Mouse (Mus musculus) heart, embryonic 11.5 days (tissue): ENCODE results near the gene Trim66. TPM values are rescaled to one million over a fixed set of nuclear protein-coding genes. Genes with fewer than 3 reads are reported as not detected.

ENCODE experiments used
- ATAC-seq: fragments of 200-750 bp; cut with Nextera tagmentation; replicated peaks from 2 replicates; pipeline ENCODE4 v1.8.0; 2017; ENCODE audit warnings: moderate library complexity; ENCODE audit not compliant: insufficient number of reproducible peaks, low FRiP score, low TSS enrichment
- H3K27ac ChIP-seq: fragments of 300-500 bp; sonication (generic); 2 replicates; pipeline ENCODE4 v1.5.1; 2014; ENCODE audit warnings: mild to moderate bottlenecking, low read depth, low read length
- H3K27me3 ChIP-seq: fragments of 300-500 bp; sonication (generic); 2 replicates; pipeline ENCODE4 v1.6.1; 2014; ENCODE audit warnings: mild to moderate bottlenecking, low read length, mixed read lengths; ENCODE audit not compliant: control insufficient read depth, insufficient read depth
- H3K36me3 ChIP-seq: fragments of 300-500 bp; sonication (generic); 2 replicates; pipeline ENCODE4 v1.6.1; 2014; ENCODE audit warnings: mild to moderate bottlenecking, low read length, moderate library complexity, mixed read lengths; ENCODE audit not compliant: control insufficient read depth, insufficient read depth
- H3K4me1 ChIP-seq: fragments of 300-500 bp; sonication (generic); 2 replicates; pipeline ENCODE4 v1.6.1; 2014; ENCODE audit warnings: low read length; ENCODE audit not compliant: control insufficient read depth, insufficient read depth
- H3K4me2 ChIP-seq: fragments of 300-500 bp; sonication (generic); 2 replicates; pipeline ENCODE4 v1.6.1; 2014; ENCODE audit warnings: mild to moderate bottlenecking, moderate library complexity
- H3K4me3 ChIP-seq: fragments of 300-500 bp; sonication (generic); 2 replicates; pipeline ENCODE4 v1.5.1; 2014; ENCODE audit warnings: low read depth, low read length
- H3K9ac ChIP-seq: fragments of 300-500 bp; sonication (generic); 2 replicates; pipeline ENCODE4 v1.6.1; 2014; ENCODE audit warnings: mild to moderate bottlenecking, low read depth, low read length, moderate library complexity
- H3K9me3 ChIP-seq: fragments of 300-500 bp; sonication (generic); replicated peaks from 2 replicates; pipeline ENCODE4 v1.6.1; 2016; ENCODE audit warnings: low read length; ENCODE audit not compliant: control insufficient read depth
- WGBS: fragments of 180-500 bp; shearing (Covaris S2); extraction: QIAGEN DNeasy Blood & Tissue Kit; methylation state at CpG from one replicate; pipeline ENCODE4 v1.1.7; 2014; ENCODE audit not compliant: insufficient replicate concordance; 5-methylcytosine and 5-hydroxymethylcytosine counted together
- polyA plus RNA-seq: library from polyadenylated mRNA; unstranded; fragments of >200 nt; fragmentation: Nextera tagmentation; extraction: Ambion mirVana; gene quantifications from 2 replicates; pipeline ENCODE4 v1.2.1, GENCODE M21; 2014

The Trim66 gene
- polyA plus RNA-seq: 0.03 and 0.04 TPM in 2 replicates

- Histone ChIP-seq H3K4me3 (no peak within 1 kb of the TSS), H3K4me1 (no peaks in the 10 kb centered on the region), H3K27ac (no peak within 1 kb of the TSS), H3K4me2 (no peak within 1 kb of the TSS), H3K36me3 (no peaks in the 10 kb centered on the region), H3K27me3 (0 out of 2 replicates have a peak, but pooled peaks cover 2% of the 10 kb centered on the region), H3K9ac (no peak within 1 kb of the TSS), H3K9me3 (no peaks in the 10 kb centered on the region)
- ATAC-seq: no peak
- WGBS: 83% methylated on average over 4 of the region's 4 CpGs
These were observed at the start of gene Trim66 for GRCm38 (mm10) chr7:109508034-109508433. Gene Trim66, minus strand, starts transcription at chr7:109508134.

GRCm38 (mm10) chr7:109546726-109547125, 38.8 kb upstream of the Trim66 start:
- H3K9me3 ChIP-seq: no peaks in the 10 kb centered on the region
- no peak overlapping the region for H3K4me2 ChIP-seq
- ATAC-seq: no peak
- H3K4me1 ChIP-seq: 0 out of 2 replicates have a peak, but pooled peaks cover 10% of the 10 kb centered on the region
- no peak overlapping the region for H3K27ac ChIP-seq
- peaks cover 10% of the 10 kb centered on the region for H3K36me3 ChIP-seq
- no peaks in the 10 kb centered on the region for H3K27me3 ChIP-seq
- WGBS: 90% methylated on average over 5 of the region's 5 CpGs
- H3K4me3 ChIP-seq: no peak overlapping the region
- H3K9ac ChIP-seq: no peak overlapping the region

GRCm38 (mm10) chr7:109546186-109546585, 38.3 kb upstream of the Trim66 start:
- H3K4me1 ChIP-seq: 0 out of 2 replicates have a peak, but pooled peaks cover 10% of the 10 kb centered on the region
- H3K4me3 ChIP-seq: no peak overlapping the region
- H3K27ac ChIP-seq: no peak overlapping the region
- 93% methylated on average over 2 of the region's 2 CpGs for WGBS
- no peak overlapping the region for H3K4me2 ChIP-seq
- no peaks in the 10 kb centered on the region for H3K9me3 ChIP-seq
- no peak overlapping the region for H3K9ac ChIP-seq
- H3K27me3 ChIP-seq: no peaks in the 10 kb centered on the region
- ATAC-seq: no peak
- peaks cover 10% of the 10 kb centered on the region for H3K36me3 ChIP-seq

GRCm38 (mm10) chr7:109545255-109545993, 37.5 kb upstream of the Trim66 start:
- Histone ChIP-seq H3K9me3 (no peaks in the 10 kb centered on the region), H3K27ac (peak overlapping the region; percentile 46; the same call in 1 of the 2 replicates), H3K9ac (no peak overlapping the region), H3K4me1 (0 out of 2 replicates have a peak, but pooled peaks cover 10% of the 10 kb centered on the region), H3K36me3 (peaks cover 14% of the 10 kb centered on the region), H3K4me2 (no peak overlapping the region), H3K27me3 (no peaks in the 10 kb centered on the region), H3K4me3 (no peak overlapping the region)
- WGBS: 79% methylated on average over 10 of the region's 10 CpGs
- no peak for ATAC-seq

GRCm38 (mm10) chr7:109544792-109545191, 36.9 kb upstream of the Trim66 start:
- H3K4me2 ChIP-seq: no peak overlapping the region
- 75% methylated on average over 5 of the region's 5 CpGs for WGBS
- no peaks in the 10 kb centered on the region for H3K27me3 ChIP-seq
- H3K4me1 ChIP-seq: 0 out of 2 replicates have a peak, but pooled peaks cover 10% of the 10 kb centered on the region
- no peak overlapping the region for H3K4me3 ChIP-seq
- H3K36me3 ChIP-seq: peaks cover 14% of the 10 kb centered on the region
- no peak overlapping the region for H3K9ac ChIP-seq
- H3K27ac ChIP-seq: no peak overlapping the region
- ATAC-seq: no peak
- no peaks in the 10 kb centered on the region for H3K9me3 ChIP-seq

GRCm38 (mm10) chr7:109542364-109542628, 34.4 kb upstream of the Trim66 start:
- H3K36me3 ChIP-seq: peaks cover 20% of the 10 kb centered on the region
- no peaks in the 10 kb centered on the region for H3K9me3 ChIP-seq
- H3K4me1 ChIP-seq: 0 out of 2 replicates have a peak, but pooled peaks cover 10% of the 10 kb centered on the region
- H3K27ac ChIP-seq: no peak overlapping the region
- no peak overlapping the region for H3K4me2 ChIP-seq
- ATAC-seq: no peak
- H3K9ac ChIP-seq: no peak overlapping the region
- WGBS: 50% methylated on average over 3 of the region's 3 CpGs
- no peak overlapping the region for H3K4me3 ChIP-seq
- H3K27me3 ChIP-seq: no peaks in the 10 kb centered on the region

GRCm38 (mm10) chr7:109541609-109542363, 33.9 kb upstream of the Trim66 start:
- Histone ChIP-seq H3K4me1 (0 out of 2 replicates have a peak, but pooled peaks cover 11% of the 10 kb centered on the region), H3K27ac (no peak overlapping the region), H3K4me2 (no peak overlapping the region), H3K9me3 (no peaks in the 10 kb centered on the region), H3K27me3 (no peaks in the 10 kb centered on the region), H3K4me3 (no peak overlapping the region), H3K36me3 (peaks cover 21% of the 10 kb centered on the region), H3K9ac (no peak overlapping the region)
- WGBS: 76% methylated on average over 10 of the region's 10 CpGs
- no peak for ATAC-seq

GRCm38 (mm10) chr7:109540902-109541301, 33.0 kb upstream of the Trim66 start:
- no peak for ATAC-seq
- Histone ChIP-seq H3K9ac (no peak overlapping the region), H3K4me3 (no peak overlapping the region), H3K9me3 (no peaks in the 10 kb centered on the region), H3K36me3 (peaks cover 25% of the 10 kb centered on the region), H3K4me2 (no peak overlapping the region), H3K27ac (no peak overlapping the region), H3K27me3 (no peaks in the 10 kb centered on the region), H3K4me1 (0 out of 2 replicates have a peak, but pooled peaks cover 12% of the 10 kb centered on the region)
